Mouse (Mus musculus) liver, embryonic 14.5 days (tissue): Measurements from ENCODE around the gene Fgf13.

ENCODE experiments used
- CTCF ChIP-seq: IDR thresholded peaks from 2 replicates; pipeline ENCODE4 v1.5.1; 2016; ENCODE audit warnings: antibody characterized with exemption, low read depth, control low read depth
- EP300 ChIP-seq: IDR thresholded peaks from 2 replicates; pipeline ENCODE4 v1.6.1; 2016; ENCODE audit warnings: antibody characterized with exemption, low read depth

- TF ChIP-seq CTCF (no peak), EP300 (no peak)
Observed at GRCm38 (mm10) chrX:59182323-59182722, 385.5 kb downstream of the Fgf13 start.
